ENCODE assay signal across 8 mouse cellular contexts in the genomic region with DNA sequence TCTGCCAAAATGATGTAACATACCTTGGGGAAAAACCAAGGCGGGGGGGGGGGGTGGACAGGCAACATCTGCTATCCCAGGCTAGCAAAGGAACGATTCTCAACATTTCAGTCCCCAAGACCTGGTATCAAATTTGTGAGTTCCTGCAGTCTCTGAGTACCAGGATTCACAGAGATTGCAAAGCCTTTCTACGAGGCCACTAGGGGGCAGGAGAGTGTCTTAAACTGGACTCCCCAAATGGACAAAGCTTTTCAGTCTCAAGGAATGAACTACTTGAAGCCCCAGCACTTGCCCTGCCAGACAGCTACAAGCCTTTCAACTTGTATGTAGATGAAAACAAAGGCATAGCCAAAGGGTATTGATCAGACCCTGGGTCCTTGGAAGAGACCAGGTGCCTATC. TPM values are rescaled to one million over a fixed set of nuclear protein-coding genes. Genes with fewer than 3 reads are reported as not detected.
A peak's percentile ranks its signal among the peaks of the same experiment; 100 is the strongest.
DNase-seq lines count a peak whose midpoint lies in the region; ATAC-seq lines count a peak whose summit lies in the region.

No protein-coding gene starts in this region.

- intact Hi-C loops in gastrocnemius, postnatal 14 days (cut with DNase I; ENCODE audit: low total_unique reads) = no loop called here

- no peak overlapping the region for H3K4me3 ChIP-seq in forebrain, embryonic 14.5 days (ENCODE audit: low read depth, low read length)
- H3K4me3 ChIP-seq in forebrain, embryonic 13.5 days = no peak overlapping the region

- WGBS in forebrain, embryonic 14.5 days = 3% methylated on average over 3 of the region's 3 CpGs
- 4% methylated on average over 3 of the region's 3 CpGs for WGBS in forebrain, embryonic 13.5 days

- no peaks in the 10 kb centered on the region for H3K9me3 ChIP-seq in forebrain, embryonic 14.5 days (replicated peaks; ENCODE audit: control insufficient read depth, low read length)
- no peaks in the 10 kb centered on the region for H3K9me3 ChIP-seq in forebrain, embryonic 13.5 days (replicated peaks)

- ATAC-seq in forebrain, embryonic 14.5 days = no peak
- no peak for ATAC-seq in forebrain, embryonic 13.5 days
- ATAC-seq in megakaryocyte progenitor cell, adult 5-6 weeks (replicated peaks; ENCODE audit: poor library complexity) = peak; percentile 51

- no peaks in the 10 kb centered on the region; the same call in 1 of the 2 replicates for H3K36me3 ChIP-seq in forebrain, embryonic 14.5 days (ENCODE audit: control insufficient read depth, insufficient read depth, low read length)
- H3K36me3 ChIP-seq in forebrain, embryonic 13.5 days (ENCODE audit: poor library complexity, severe bottlenecking) = peaks cover under 1% of the 10 kb centered on the region

- no peaks in the 10 kb centered on the region for H3K27me3 ChIP-seq in forebrain, embryonic 14.5 days (replicated peaks; ENCODE audit: control insufficient read depth, insufficient read depth, low read length)
- no peaks in the 10 kb centered on the region for H3K27me3 ChIP-seq in forebrain, embryonic 13.5 days

- peaks cover 7% of the 10 kb centered on the region; the same call in 1 of the 2 replicates for H3K4me1 ChIP-seq in forebrain, embryonic 14.5 days (ENCODE audit: control insufficient read depth, insufficient read depth, low read length)
- peaks cover 18% of the 10 kb centered on the region for H3K4me1 ChIP-seq in forebrain, embryonic 13.5 days

- H3K27ac ChIP-seq in forebrain, embryonic 14.5 days (ENCODE audit: low read depth, low read length) = no peak overlapping the region
- no peak overlapping the region for H3K27ac ChIP-seq in forebrain, embryonic 13.5 days

- no peak overlapping the region for H3K4me2 ChIP-seq in forebrain, embryonic 14.5 days (ENCODE audit: low read length)
- H3K4me2 ChIP-seq in forebrain, embryonic 13.5 days = no peak overlapping the region

- no peak overlapping the region for H3K9ac ChIP-seq in forebrain, embryonic 14.5 days (ENCODE audit: low read length)
- no peak overlapping the region for H3K9ac ChIP-seq in forebrain, embryonic 13.5 days

- DNase-seq in forebrain, embryonic 14.5 days (ENCODE audit: low spot score) = peak; percentile 64
- peak; percentile 85 for DNase-seq in ES-CJ7 (ENCODE audit: low read depth, low spot score)
- peak; percentile 73 to 76 for DNase-seq in cerebellum, adult 18-20 months
- DNase-seq in gastrocnemius, postnatal 14 days = peak; percentile 64
- peak; percentile 34 to 72 for DNase-seq in layer of hippocampus, postnatal 14 days (ENCODE audit: low spot score in 2 of 2)
- peak; percentile 32 to 60 for DNase-seq in spleen, postnatal 14 days (ENCODE audit: low spot score in 2 of 2)

RNA-seq across cellular contexts. Expression of a gene that starts 1.3 kb away (rescaled TPM):
- polyA plus RNA-seq in forebrain, embryonic 14.5 days (2014; fragmentation: Nextera tagmentation; extraction: Ambion mirVana) = 35.9 and 41.2 TPM in 2 replicates
- polyA plus RNA-seq in forebrain, embryonic 13.5 days (2015; fragmentation: Nextera tagmentation; extraction: Ambion mirVana) = 25.2 and 26.1 TPM in 2 replicates
- 1 to 10 TPM; 3.1 to 3.3 TPM for total RNA-seq in gastrocnemius, postnatal 14 days (2021)
- total RNA-seq in layer of hippocampus, postnatal 14 days (2021) = 10 to 100 TPM; 23.6 to 23.9 TPM
- 14.4 and 15.7 TPM in 2 replicates for total RNA-seq in megakaryocyte progenitor cell, adult 5-6 weeks (2015)
- total RNA-seq in megakaryocyte progenitor cell, adult 5-6 weeks (2017) = 18.7 and 21.7 TPM in 2 replicates

RNA-seq across cellular contexts. Expression of a gene that starts 15.3 kb away (rescaled TPM):
- polyA plus RNA-seq in forebrain, embryonic 14.5 days (2014; fragmentation: Nextera tagmentation; extraction: Ambion mirVana) = 0.89 and 1.0 TPM in 2 replicates
- 1.0 and 1.5 TPM in 2 replicates for polyA plus RNA-seq in forebrain, embryonic 13.5 days (2015; fragmentation: Nextera tagmentation; extraction: Ambion mirVana)
- total RNA-seq in gastrocnemius, postnatal 14 days (2021) = under 1 TPM; 0.29 to 0.57 TPM
- 1 to 10 TPM; 1.2 to 2.4 TPM for total RNA-seq in layer of hippocampus, postnatal 14 days (2021)
- 7.0 and 9.1 TPM in 2 replicates for total RNA-seq in megakaryocyte progenitor cell, adult 5-6 weeks (2015)
- 7.1 and 10.5 TPM in 2 replicates for total RNA-seq in megakaryocyte progenitor cell, adult 5-6 weeks (2017)

RNA-seq across cellular contexts. Expression of a gene that starts 21.0 kb away (rescaled TPM):
- 133 and 149 TPM in 2 replicates for polyA plus RNA-seq in forebrain, embryonic 14.5 days (2014; fragmentation: Nextera tagmentation; extraction: Ambion mirVana)
- 139 and 152 TPM in 2 replicates for polyA plus RNA-seq in forebrain, embryonic 13.5 days (2015; fragmentation: Nextera tagmentation; extraction: Ambion mirVana)
- 10 to 100 TPM; 47.9 to 52.9 TPM for total RNA-seq in gastrocnemius, postnatal 14 days (2021)
- 100 to 1,000 TPM; 121 to 134 TPM for total RNA-seq in layer of hippocampus, postnatal 14 days (2021)
- 16.5 and 19.2 TPM in 2 replicates for total RNA-seq in megakaryocyte progenitor cell, adult 5-6 weeks (2015)
- 168 and 177 TPM in 2 replicates for total RNA-seq in megakaryocyte progenitor cell, adult 5-6 weeks (2017)
